In the genomic region with DNA sequence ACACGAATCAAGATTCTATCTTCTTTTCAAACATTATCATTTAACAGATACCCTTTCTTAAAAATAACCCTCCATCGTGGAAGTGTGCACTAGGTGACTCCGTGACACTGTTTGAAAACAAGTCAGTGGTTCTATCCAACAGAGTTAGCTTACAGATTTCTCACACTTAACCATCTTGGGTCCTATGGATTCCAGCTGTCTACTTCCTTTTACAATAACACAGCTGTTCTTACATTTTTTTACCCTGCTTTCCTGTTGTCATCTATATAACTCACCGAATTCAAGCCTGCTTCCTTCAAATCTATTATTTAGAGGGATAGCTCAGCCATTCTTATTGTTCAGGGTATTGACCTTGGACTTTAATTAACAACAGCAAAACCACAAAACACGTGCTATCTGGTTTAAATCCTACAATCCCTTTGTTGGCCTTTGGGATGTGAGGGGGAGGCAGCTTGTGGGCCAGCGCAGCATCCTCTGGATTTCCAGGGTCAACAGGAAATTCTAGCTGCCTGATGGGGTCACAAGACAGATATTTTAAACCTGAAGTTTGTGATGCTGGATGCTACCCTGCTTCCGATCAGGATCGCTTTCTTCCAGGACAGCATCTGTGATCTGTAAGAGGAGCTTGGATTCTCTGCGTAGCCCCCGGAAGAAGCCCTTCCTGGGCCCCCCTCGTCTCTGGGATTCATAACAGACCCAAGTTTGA, we compare ENCODE assay signal across 13 mouse cellular contexts.
A peak's percentile ranks its signal among the peaks of the same experiment; 100 is the strongest.
DNase-seq lines count a peak whose midpoint lies in the region; ATAC-seq and TF ChIP-seq lines count a peak whose summit lies in the region.
"Had no signal": no experiment of that assay in that cellular context is flagged by ENCODE, and none has a peak within 500 bp of the region (broad histone marks: within the 10 kb centered on the region; RNA-seq: fewer than 3 reads in every experiment).

No protein-coding gene starts in this region.

- no peaks in the 10 kb centered on the region for H3K9me3 ChIP-seq in kidney, postnatal 0 days (replicated peaks; ENCODE audit: low read length)
- no peaks in the 10 kb centered on the region for H3K9me3 ChIP-seq in intestine, embryonic 15.5 days
- H3K9me3 ChIP-seq: limb, embryonic 12.5 days had no signal

- no peak overlapping the region for H3K4me3 ChIP-seq in kidney, postnatal 0 days (replicated peaks; ENCODE audit: low read depth, low read length)
- H3K4me3 ChIP-seq in intestine, embryonic 15.5 days (replicated peaks): no peak overlapping the region
- H3K4me3 ChIP-seq: limb, embryonic 12.5 days; myocyte had no signal

- peak; percentile 44 for DNase-seq in embryo, embryonic 10 days (ENCODE audit: low spot score)
- DNase-seq in embryo, embryonic 9.5 days (ENCODE audit: extremely low spot score): no peak
- DNase-seq in kidney, postnatal 0 days (ENCODE audit: low spot score): peak; percentile 82
- DNase-seq in kidney, postnatal 36 days: no peak
- DNase-seq in R1 (ENCODE audit: low read depth, low spot score): peak; percentile 36
- no peak for DNase-seq in yolk sac, embryonic 10.5 days (ENCODE audit: low spot score)
- DNase-seq: cerebellum, adult 8-10 months; heart, adult 18-20 months; layer of hippocampus, adult 9-11 months had no signal

- no peak overlapping the region for H3K27ac ChIP-seq in kidney, postnatal 0 days
- peak overlapping the region; percentile 42; the same call in 1 of the 2 replicates for H3K27ac ChIP-seq in intestine, embryonic 15.5 days
- H3K27ac ChIP-seq: limb, embryonic 12.5 days had no signal

- 23% methylated on average over 11 of the region's 11 CpGs for WGBS in kidney, postnatal 0 days
- 39% methylated on average over 11 of the region's 11 CpGs for WGBS in intestine, embryonic 15.5 days

- no peak overlapping the region for H3K4me2 ChIP-seq in kidney, postnatal 0 days (ENCODE audit: low read length)
- no peak overlapping the region for H3K4me2 ChIP-seq in intestine, embryonic 15.5 days (replicated peaks)
- H3K4me2 ChIP-seq: limb, embryonic 12.5 days had no signal

- no peak for TF ChIP-seq CTCF in kidney, postnatal 0 days (IDR thresholded peaks at IDR 0.05; ENCODE audit: low read depth)

- H3K9ac ChIP-seq in kidney, postnatal 0 days (ENCODE audit: low read depth, low read length): no peak overlapping the region
- no peak overlapping the region for H3K9ac ChIP-seq in intestine, embryonic 15.5 days
- H3K9ac ChIP-seq: limb, embryonic 12.5 days had no signal

- no peaks in the 10 kb centered on the region for H3K36me3 ChIP-seq in kidney, postnatal 0 days (ENCODE audit: insufficient read depth, low read length)
- H3K36me3 ChIP-seq in intestine, embryonic 15.5 days: no peaks in the 10 kb centered on the region
- H3K36me3 ChIP-seq: limb, embryonic 12.5 days had no signal

- no peaks in the 10 kb centered on the region for H3K27me3 ChIP-seq in kidney, postnatal 0 days (ENCODE audit: insufficient read depth, low read length)
- no peaks in the 10 kb centered on the region for H3K27me3 ChIP-seq in intestine, embryonic 15.5 days (replicated peaks)
- H3K27me3 ChIP-seq: limb, embryonic 12.5 days had no signal

- ATAC-seq in kidney, postnatal 0 days (replicated peaks; ENCODE audit: low FRiP score, low read depth): peak; percentile 57
- peak; percentile 51; the same call in 1 of the 2 replicates for ATAC-seq in intestine, embryonic 15.5 days
- no peak for ATAC-seq in megakaryocyte progenitor cell, adult 5-6 weeks (replicated peaks; ENCODE audit: poor library complexity)

- H3K4me1 ChIP-seq in kidney, postnatal 0 days (replicated peaks; ENCODE audit: insufficient read depth, low read length): peaks cover 4% of the 10 kb centered on the region; the same call in 1 of the 2 replicates
- peaks cover 5% of the 10 kb centered on the region for H3K4me1 ChIP-seq in intestine, embryonic 15.5 days (replicated peaks)

Comparison
In these comparisons a context has a peak if more than half of its experiments do, and no peak if none do; other contexts are left out.
1. DNase-seq: peak in embryo, embryonic 10 days (single experiment), kidney, postnatal 0 days (single experiment) and R1 (single experiment); none in embryo, embryonic 9.5 days (single experiment), kidney, postnatal 36 days (0 of 2) and yolk sac, embryonic 10.5 days (single experiment).